10 mouse cellular contexts compared by ENCODE assay signal in the genomic region with DNA sequence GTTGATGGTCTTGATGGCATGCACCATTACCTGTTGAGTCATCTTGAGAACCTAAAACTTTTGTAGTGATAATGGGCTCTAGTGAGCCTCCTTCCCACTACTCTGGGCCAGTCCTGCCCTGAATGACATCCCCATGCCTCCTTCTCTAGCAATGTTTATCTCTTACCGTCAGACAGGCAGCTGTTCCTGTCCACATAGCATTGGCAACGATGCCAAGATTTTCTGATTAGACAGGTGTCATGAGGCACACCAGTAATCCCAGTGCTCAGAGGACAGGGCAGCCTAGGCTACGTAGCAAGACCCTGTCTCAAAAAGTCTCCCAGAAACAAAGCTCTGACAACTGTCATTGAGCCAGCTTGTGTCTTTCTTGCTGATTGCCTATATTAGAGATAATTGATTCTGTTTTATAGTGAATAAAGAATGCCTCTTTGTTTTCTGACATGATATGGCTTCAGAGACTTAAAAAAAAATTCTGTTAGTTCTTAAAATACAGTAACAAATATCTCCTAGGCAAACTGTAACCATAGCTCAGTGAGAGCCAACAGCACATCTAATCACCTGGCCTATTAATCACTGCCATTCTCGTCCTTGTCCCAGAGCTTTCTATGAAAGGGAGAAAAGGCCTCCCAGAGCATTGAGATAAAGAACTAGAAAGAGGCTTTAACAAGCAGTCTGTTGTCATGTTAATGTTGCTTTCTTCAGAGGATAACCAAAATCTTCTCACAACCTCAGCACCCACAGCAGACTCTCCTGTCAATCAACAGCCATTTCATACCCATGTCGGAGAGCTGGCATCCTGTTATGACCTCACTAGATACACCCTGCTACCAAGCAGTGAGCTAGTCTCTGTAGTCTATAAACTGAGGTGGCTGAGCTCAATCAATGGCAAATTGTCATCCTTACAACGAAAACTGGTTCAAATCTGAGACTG.
DNase-seq lines count a peak whose midpoint lies in the region; ATAC-seq and TF ChIP-seq lines count a peak whose summit lies in the region.
"Had no signal": no experiment of that assay in that cellular context is flagged by ENCODE, and none has a peak within 500 bp of the region (broad histone marks: within the 10 kb centered on the region; RNA-seq: fewer than 3 reads in every experiment).

No protein-coding gene starts in this region.

- H3K9me3 ChIP-seq in midbrain, embryonic 12.5 days, result no peaks in the 10 kb centered on the region
- no peaks in the 10 kb centered on the region for H3K9me3 ChIP-seq in midbrain, postnatal 0 days (ENCODE audit: low read length)
- H3K9me3 ChIP-seq in embryonic facial prominence, embryonic 15.5 days (replicated peaks), result no peaks in the 10 kb centered on the region
- H3K9me3 ChIP-seq in liver, embryonic 12.5 days (replicated peaks), result no peaks in the 10 kb centered on the region
- no peaks in the 10 kb centered on the region for H3K9me3 ChIP-seq in stomach, postnatal 0 days (ENCODE audit: control insufficient read depth, low read length)

- ATAC-seq in midbrain, embryonic 12.5 days (ENCODE audit: low FRiP score, low read depth), result peak; percentile 41; the same call in 1 of the 2 replicates
- ATAC-seq in midbrain, postnatal 0 days (ENCODE audit: low FRiP score), result no peak
- ATAC-seq in embryonic facial prominence, embryonic 15.5 days (ENCODE audit: insufficient number of reproducible peaks, low FRiP score, low TSS enrichment, low read depth), result no peak
- ATAC-seq in liver, embryonic 12.5 days, result peak; percentile 77
- no peak for ATAC-seq in stomach, postnatal 0 days (ENCODE audit: low FRiP score, low TSS enrichment)
- ATAC-seq in inflammation-experienced regulatory T-cells, adult 6 months, result no peak

- no peak overlapping the region for H3K4me3 ChIP-seq in midbrain, embryonic 12.5 days
- H3K4me3 ChIP-seq in midbrain, postnatal 0 days (ENCODE audit: low read depth, low read length), result no peak overlapping the region
- no peak overlapping the region for H3K4me3 ChIP-seq in embryonic facial prominence, embryonic 15.5 days (replicated peaks)
- no peak overlapping the region for H3K4me3 ChIP-seq in liver, embryonic 12.5 days
- no peak overlapping the region for H3K4me3 ChIP-seq in stomach, postnatal 0 days (ENCODE audit: low read depth, low read length)

- no peak for TF ChIP-seq EP300 in stomach, postnatal 0 days (optimal IDR thresholded peaks at IDR 0.05)

- H3K4me1 ChIP-seq in midbrain, embryonic 12.5 days, result 0 out of 2 replicates have a peak, but pooled peaks cover 9% of the 10 kb centered on the region
- H3K4me1 ChIP-seq in midbrain, postnatal 0 days (ENCODE audit: insufficient read depth, low read length), result no peaks in the 10 kb centered on the region
- H3K4me1 ChIP-seq in embryonic facial prominence, embryonic 15.5 days, result no peaks in the 10 kb centered on the region
- peaks cover 75% of the 10 kb centered on the region for H3K4me1 ChIP-seq in liver, embryonic 12.5 days
- H3K4me1 ChIP-seq in stomach, postnatal 0 days (replicated peaks; ENCODE audit: control insufficient read depth, insufficient read depth), result no peaks in the 10 kb centered on the region

- no peak for DNase-seq in midbrain, postnatal 0 days (ENCODE audit: low spot score)
- DNase-seq in stomach, postnatal 0 days (ENCODE audit: low spot score), result no peak
- no peak for DNase-seq in retina, postnatal 1 day
- DNase-seq: kidney, adult 11 months; kidney, postnatal 4 days; spleen, adult 18-20 months had no signal

- H3K4me2 ChIP-seq in midbrain, embryonic 12.5 days (replicated peaks), result no peak overlapping the region
- no peak overlapping the region for H3K4me2 ChIP-seq in midbrain, postnatal 0 days (ENCODE audit: low read depth, low read length, poor library complexity, severe bottlenecking)
- no peak overlapping the region for H3K4me2 ChIP-seq in embryonic facial prominence, embryonic 15.5 days (replicated peaks)
- peak overlapping the region; percentile 52 for H3K4me2 ChIP-seq in liver, embryonic 12.5 days
- no peak overlapping the region for H3K4me2 ChIP-seq in stomach, postnatal 0 days (replicated peaks; ENCODE audit: low read depth)

- H3K27me3 ChIP-seq in midbrain, embryonic 12.5 days, result no peaks in the 10 kb centered on the region
- no peaks in the 10 kb centered on the region for H3K27me3 ChIP-seq in midbrain, postnatal 0 days (ENCODE audit: insufficient read depth, low read length)
- no peaks in the 10 kb centered on the region for H3K27me3 ChIP-seq in embryonic facial prominence, embryonic 15.5 days
- H3K27me3 ChIP-seq in liver, embryonic 12.5 days (replicated peaks), result no peaks in the 10 kb centered on the region
- H3K27me3 ChIP-seq in stomach, postnatal 0 days (ENCODE audit: control insufficient read depth, insufficient read depth, low read length), result no peaks in the 10 kb centered on the region

- WGBS in midbrain, embryonic 12.5 days, result 51% methylated on average over 6 of the region's 6 CpGs
- 43% methylated on average over 6 of the region's 6 CpGs for WGBS in midbrain, postnatal 0 days
- WGBS in embryonic facial prominence, embryonic 15.5 days, result 67% methylated on average over 6 of the region's 6 CpGs
- 15% methylated on average over 6 of the region's 6 CpGs for WGBS in liver, embryonic 12.5 days (ENCODE audit: insufficient replicate concordance)
- 43% methylated on average over 6 of the region's 6 CpGs for WGBS in stomach, postnatal 0 days

- no peaks in the 10 kb centered on the region for H3K36me3 ChIP-seq in midbrain, embryonic 12.5 days
- no peaks in the 10 kb centered on the region for H3K36me3 ChIP-seq in midbrain, postnatal 0 days (ENCODE audit: insufficient read depth, low read length)
- no peaks in the 10 kb centered on the region for H3K36me3 ChIP-seq in embryonic facial prominence, embryonic 15.5 days
- no peaks in the 10 kb centered on the region for H3K36me3 ChIP-seq in liver, embryonic 12.5 days
- H3K36me3 ChIP-seq in stomach, postnatal 0 days (ENCODE audit: control insufficient read depth, insufficient read depth, low read length), result no peaks in the 10 kb centered on the region

- no peak overlapping the region for H3K9ac ChIP-seq in midbrain, embryonic 12.5 days (replicated peaks)
- no peak overlapping the region for H3K9ac ChIP-seq in midbrain, postnatal 0 days (replicated peaks; ENCODE audit: low read length, poor library complexity, severe bottlenecking)
- no peak overlapping the region for H3K9ac ChIP-seq in embryonic facial prominence, embryonic 15.5 days
- H3K9ac ChIP-seq in liver, embryonic 12.5 days, result peak overlapping the region; percentile 27; the same call in 1 of the 2 replicates
- no peak overlapping the region for H3K9ac ChIP-seq in stomach, postnatal 0 days (ENCODE audit: low read length)

- TF ChIP-seq CTCF in midbrain, postnatal 0 days (IDR thresholded peaks at IDR 0.05), result no peak
- TF ChIP-seq CTCF in stomach, postnatal 0 days (IDR thresholded peaks at IDR 0.05; ENCODE audit: low read depth), result no peak

- no peak overlapping the region for H3K27ac ChIP-seq in midbrain, embryonic 12.5 days (replicated peaks)
- no peak overlapping the region for H3K27ac ChIP-seq in midbrain, postnatal 0 days (ENCODE audit: low read depth, low read length)
- H3K27ac ChIP-seq in embryonic facial prominence, embryonic 15.5 days (replicated peaks), result 0 out of 2 replicates have a peak overlapping the region, but pooled peaks have one; percentile 19
- peak overlapping the region; percentile 73 for H3K27ac ChIP-seq in liver, embryonic 12.5 days
- H3K27ac ChIP-seq in stomach, postnatal 0 days (replicated peaks), result peak overlapping the region; percentile 41

Comparison
In these comparisons a context has a peak if more than half of its experiments do, and no peak if none do; other contexts are left out.
1. ATAC-seq: peak in midbrain, embryonic 12.5 days (single experiment) and liver, embryonic 12.5 days (single experiment); none in midbrain, postnatal 0 days (single experiment), embryonic facial prominence, embryonic 15.5 days (single experiment), stomach, postnatal 0 days (single experiment) and inflammation-experienced regulatory T-cells, adult 6 months (single experiment).
2. H3K27ac ChIP-seq: peak in embryonic facial prominence, embryonic 15.5 days (single experiment), liver, embryonic 12.5 days (single experiment) and stomach, postnatal 0 days (single experiment); none in midbrain, embryonic 12.5 days (single experiment) and midbrain, postnatal 0 days (single experiment).